Mouse (Mus musculus): ENCODE measurements around the gene Crtac1. TPM values are rescaled to one million over a fixed set of nuclear protein-coding genes. Genes with fewer than 3 reads are reported as not detected.
A peak's percentile ranks its signal among the peaks of the same experiment; 100 is the strongest.

Crtac1 gene
- total RNA-seq, 2 experiments from 2014 or later = 62.9 to 72.8 TPM

DNA sequence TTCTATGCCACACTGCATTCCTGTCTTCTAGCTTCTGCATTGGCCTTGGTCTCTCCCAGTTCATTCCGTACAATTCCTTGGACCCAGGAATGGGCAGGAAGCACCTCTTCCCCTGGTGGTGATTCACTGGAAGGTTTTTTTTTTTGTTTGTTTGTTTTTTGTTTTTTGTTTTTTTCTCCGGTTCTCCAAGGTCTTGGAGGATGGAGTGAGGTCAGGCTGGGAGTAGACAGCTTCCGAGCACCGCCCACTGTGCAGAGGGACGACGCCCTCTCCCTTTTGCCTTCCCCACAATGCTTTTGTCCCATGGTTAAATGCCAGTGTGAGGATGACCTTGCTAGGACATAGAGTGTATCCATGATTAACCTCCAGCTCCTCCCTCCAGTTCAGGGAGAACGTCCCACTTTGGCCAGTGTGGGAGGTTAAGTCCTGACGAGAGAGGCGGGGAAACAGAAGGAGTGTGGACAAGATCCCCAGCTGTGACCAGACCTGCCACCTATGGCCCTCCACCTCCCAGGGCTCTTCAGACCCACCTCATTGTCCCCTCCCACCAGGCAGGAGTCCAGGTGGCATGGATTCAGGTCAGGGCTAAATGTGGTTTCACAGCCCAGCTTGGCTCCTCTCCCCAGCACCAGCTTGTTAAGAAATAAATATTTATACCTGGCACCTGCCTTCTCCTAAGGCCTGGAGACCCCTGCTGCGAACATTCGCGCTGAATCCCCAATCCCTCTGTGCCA is 109.1 kb downstream of the Crtac1 start:
- no peak; the same call in 1 of the 2 replicates for TF ChIP-seq CTCF (IDR thresholded peaks at IDR 0.05)
- H3K4me3 ChIP-seq = no peak overlapping the region
- no peak for DNase-seq (ENCODE audit: extremely low spot score in 1 of 2, low spot score in 2 of 2)
- intact Hi-C loops (cut with DNase I) = no loop called here
- no peak overlapping the region for H3K27ac ChIP-seq

DNA sequence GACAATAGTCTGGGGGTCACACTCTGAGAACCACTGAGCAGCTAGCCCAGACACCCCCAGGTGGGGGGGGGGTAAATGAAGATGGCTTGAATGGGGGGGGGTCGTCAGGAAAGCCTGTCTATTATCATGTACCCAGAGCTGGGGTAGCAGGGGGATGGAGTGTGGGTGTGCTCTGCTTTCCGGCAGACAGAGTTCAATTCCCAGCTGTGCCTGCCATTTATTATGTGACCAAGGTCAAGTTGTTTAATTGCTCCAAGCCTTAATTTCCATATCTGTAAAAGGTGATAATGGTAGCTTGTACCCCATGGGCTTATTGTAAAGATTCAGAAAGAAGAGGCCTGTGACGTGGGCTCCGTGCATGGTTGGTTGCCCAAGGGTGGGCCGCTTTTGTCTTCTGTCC is 109.6 kb downstream of the Crtac1 start:
- no peak for TF ChIP-seq CTCF (IDR thresholded peaks at IDR 0.05)

DNA sequence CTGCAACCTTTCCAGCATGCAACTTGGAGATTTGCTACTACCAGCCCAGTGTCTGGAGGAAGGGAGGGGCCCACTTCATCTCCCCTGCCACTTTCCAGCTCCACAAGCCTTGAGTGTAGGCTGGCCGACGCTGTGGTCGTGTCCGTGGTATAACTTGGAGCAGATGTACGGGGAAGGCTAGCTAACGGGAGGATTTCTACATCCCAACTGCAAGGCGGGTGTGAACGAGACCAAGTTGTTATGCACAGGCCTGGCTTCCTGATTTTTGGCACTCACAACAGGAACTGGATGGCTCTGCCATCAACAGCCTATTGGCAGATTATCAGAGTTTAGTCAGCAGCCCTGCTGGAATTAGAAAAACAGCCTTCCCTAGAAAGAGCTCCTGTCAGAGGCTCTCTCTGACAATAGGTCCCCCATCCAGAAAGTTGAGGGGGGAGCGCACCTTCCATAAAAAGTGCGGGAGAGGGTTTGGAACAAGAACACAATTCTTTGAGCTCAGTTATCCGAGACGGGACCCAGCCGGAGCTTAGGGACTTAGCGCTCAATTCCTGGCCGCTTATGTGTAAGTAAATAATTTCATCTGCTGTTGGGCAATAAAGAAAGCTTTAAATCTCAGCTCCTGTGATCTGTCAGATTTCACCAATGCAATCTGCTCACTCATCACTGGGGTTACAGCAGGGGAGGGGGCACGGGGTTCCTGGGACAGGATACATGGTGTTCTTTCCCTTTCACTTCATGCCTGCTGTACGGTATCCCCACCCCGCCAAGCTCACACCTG is 113.7 kb downstream of the Crtac1 start:
- peak overlapping the region; percentile 55 for H3K27ac ChIP-seq
- no peak overlapping the region for H3K4me3 ChIP-seq
- peak; percentile 26 to 30 for DNase-seq (ENCODE audit: extremely low spot score in 1 of 2, low spot score in 2 of 2)
- intact Hi-C loops (cut with DNase I) = loop anchor here (2.0 to 10.0 kb wide), 7 partner anchors 113 to 1077 kb away; partner anchors contain the start of genes Crtac1, Hps1 and R3hcc1l
- TF ChIP-seq CTCF (IDR thresholded peaks at IDR 0.05) = no peak

More for the DNA sequence above, 109.6 kb downstream of the Crtac1 start:
- no peak overlapping the region for H3K4me3 ChIP-seq
- DNase-seq (ENCODE audit: extremely low spot score in 1 of 2, low spot score in 2 of 2) = no peak
- no peak overlapping the region for H3K27ac ChIP-seq
- intact Hi-C loops (cut with DNase I) = no loop called here

DNA sequence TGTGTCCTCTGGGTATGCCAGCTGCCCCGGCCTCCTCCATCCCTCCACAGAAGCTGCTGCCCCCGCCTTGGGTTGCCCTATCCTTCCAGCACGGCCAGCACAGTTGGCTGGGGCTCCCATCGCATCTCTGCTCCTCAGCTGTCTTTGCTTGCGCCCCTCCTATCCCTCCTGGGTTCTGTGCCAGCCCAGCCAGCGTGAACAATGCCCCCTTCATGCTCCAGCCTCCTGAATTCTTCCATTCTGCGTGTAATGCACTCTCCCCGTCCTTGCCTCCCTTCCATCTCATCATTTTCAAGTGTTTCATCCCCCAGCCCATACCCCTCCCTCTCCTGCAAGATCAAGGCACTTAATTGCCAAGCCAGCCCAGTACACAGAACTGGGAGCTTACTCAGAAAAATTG is 114.6 kb downstream of the Crtac1 start:
- Histone ChIP-seq H3K4me3 (no peak overlapping the region), H3K27ac (peak overlapping the region; percentile 55; the same call in 1 of the 2 replicates)
- no peak for TF ChIP-seq CTCF (IDR thresholded peaks at IDR 0.05)
- intact Hi-C loops (cut with DNase I) = loop anchor here (2.0 to 10.0 kb wide), 7 partner anchors 114 to 1078 kb away; partner anchors contain the start of genes Crtac1, Hps1 and R3hcc1l
- peak; percentile 47 to 50 for DNase-seq (ENCODE audit: extremely low spot score in 1 of 2, low spot score in 2 of 2)

DNA sequence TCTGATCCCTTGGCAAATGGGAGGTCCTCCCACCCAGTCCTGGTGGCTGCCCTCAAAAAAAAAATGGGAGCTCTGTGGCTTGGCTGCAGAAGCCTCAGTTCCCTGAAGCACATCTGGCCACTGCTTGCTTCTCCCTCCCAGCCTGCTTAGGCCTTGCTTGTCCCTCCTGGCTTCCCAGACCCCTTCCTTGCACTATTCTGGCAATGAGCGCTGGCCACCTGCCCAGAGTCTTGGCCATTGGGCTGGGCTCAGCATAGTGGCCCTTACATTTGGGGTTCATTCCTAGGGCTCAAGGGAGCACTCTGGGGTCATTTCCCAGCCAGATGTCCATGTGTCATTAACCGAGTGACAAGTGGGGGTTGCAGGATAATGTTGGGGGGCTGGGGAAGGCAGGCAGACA is 115.1 kb downstream of the Crtac1 start:
- H3K4me3 ChIP-seq = no peak overlapping the region
- H3K27ac ChIP-seq = peak overlapping the region; percentile 55; the same call in 1 of the 2 replicates
- no peak for TF ChIP-seq CTCF (IDR thresholded peaks at IDR 0.05)
- intact Hi-C loops (cut with DNase I) = loop anchor here (2.0 to 10.0 kb wide), 7 partner anchors 114 to 1078 kb away; partner anchors contain the start of genes Crtac1, Hps1 and R3hcc1l
- DNase-seq (ENCODE audit: extremely low spot score in 1 of 2, low spot score in 2 of 2) = peak; percentile 30 to 53

DNA sequence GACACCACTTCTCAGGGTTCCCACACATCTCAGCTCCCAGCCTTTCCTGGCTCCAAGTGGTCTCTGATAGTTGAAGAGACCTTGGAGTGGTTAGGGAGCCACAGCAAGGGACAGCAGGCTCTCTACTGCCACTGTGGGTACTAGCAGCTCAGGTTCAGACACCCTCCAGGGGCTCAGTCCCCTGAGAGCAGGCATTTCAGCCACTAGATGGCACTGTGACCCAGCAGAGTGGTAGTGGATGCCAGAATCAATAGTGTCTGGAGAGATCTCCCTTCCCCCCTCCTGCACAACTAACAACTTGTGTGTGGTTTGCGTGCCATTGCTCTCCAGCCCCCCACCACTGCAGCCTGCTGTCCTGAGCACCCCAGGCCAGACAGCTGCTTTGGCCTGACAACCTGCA is 115.7 kb downstream of the Crtac1 start:
- intact Hi-C loops (cut with DNase I) = loop anchor here (2.0 to 10.0 kb wide), 7 partner anchors 115 to 1079 kb away; partner anchors contain the start of genes Crtac1, Hps1 and R3hcc1l
- peak; percentile 87 to 95 for DNase-seq (ENCODE audit: extremely low spot score in 1 of 2, low spot score in 2 of 2)
- Histone ChIP-seq H3K4me3 (no peak overlapping the region), H3K27ac (no peak overlapping the region)
- peak; percentile 98 for TF ChIP-seq CTCF (IDR thresholded peaks at IDR 0.05)

DNA sequence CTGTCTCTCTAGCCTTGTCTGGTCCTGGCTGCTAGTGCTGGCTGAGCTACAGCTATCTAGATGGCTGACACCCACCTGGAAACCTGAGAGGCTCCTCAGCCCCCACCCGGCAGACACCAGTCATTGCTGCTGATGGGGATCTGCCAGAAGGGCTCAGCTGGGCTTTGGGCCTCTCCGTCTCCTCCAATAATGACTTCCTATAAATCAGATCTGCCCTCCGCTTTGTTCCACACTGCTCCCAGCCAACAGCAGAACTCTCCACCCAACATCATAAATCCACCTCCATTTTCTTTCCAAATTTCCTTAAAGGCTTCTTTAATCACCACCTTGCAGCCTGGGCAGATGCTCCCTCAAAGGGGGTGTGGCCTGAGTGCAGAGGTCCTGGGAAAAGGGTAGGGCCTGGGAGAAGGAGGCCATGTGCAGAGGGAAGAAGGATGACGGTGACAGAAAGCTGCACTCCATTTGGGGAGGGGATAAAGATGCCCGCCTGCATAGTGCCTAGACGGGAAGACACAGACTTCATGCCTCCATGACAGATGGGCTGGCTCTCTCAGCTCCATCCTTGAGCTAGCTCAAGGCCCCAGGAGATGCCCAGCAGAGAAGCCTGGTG is 116.4 kb downstream of the Crtac1 start:
- Histone ChIP-seq H3K4me3 (no peak overlapping the region), H3K27ac (no peak overlapping the region)
- TF ChIP-seq CTCF (IDR thresholded peaks at IDR 0.05) = no peak
- intact Hi-C loops (cut with DNase I) = loop anchor here (5.0 to 10.0 kb wide), 3 partner anchors 427 to 1080 kb away; partner anchors contain the start of gene Hps1
- no peak for DNase-seq (ENCODE audit: extremely low spot score in 1 of 2, low spot score in 2 of 2)

DNA sequence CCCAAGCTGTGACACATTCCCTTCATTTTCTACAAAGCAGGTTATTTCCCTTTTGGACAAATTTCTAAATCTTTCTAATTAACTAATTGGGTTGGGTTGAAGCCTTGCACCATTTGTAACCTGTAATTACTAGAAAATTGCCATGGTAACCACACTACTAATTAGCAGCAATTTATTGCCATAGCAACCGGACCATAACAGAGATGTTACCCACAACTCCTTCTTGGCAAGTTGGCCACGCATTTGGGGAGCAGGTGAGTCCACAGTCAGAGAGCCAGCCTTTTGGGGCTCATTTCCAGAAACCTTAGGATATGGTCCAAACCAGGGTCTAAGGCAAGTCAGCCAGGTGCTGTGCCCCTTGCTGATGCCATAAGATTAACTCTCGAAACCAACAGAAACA is 119.4 kb downstream of the Crtac1 start:
- intact Hi-C loops (cut with DNase I) = loop anchor here (10.0 kb wide), 2 partner anchors 463 to 1083 kb away; partner anchors contain the start of gene Hps1
- DNase-seq (ENCODE audit: extremely low spot score in 1 of 2, low spot score in 2 of 2) = no peak
- no peak overlapping the region for H3K4me3 ChIP-seq
- TF ChIP-seq CTCF (IDR thresholded peaks at IDR 0.05) = no peak
- no peak overlapping the region for H3K27ac ChIP-seq

DNA sequence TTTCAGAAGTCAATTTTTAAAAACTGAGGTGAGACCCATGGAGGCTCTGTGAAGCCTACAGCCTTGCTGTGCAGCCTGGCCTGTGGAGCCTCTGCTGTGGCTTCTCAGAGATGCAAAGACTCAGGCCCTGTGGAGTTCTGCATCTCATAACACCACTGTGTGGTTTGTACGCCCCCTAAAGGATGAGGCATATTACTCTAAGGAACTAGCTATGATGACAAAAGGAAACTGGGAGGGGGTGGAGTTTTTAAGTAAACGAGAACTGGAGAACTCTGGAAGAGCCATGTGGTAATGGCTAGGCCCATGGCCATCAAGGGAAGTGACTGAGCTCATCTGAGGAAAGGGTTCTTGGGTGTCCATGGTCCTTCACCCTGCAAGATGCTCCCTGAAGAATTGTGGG is 120.3 kb downstream of the Crtac1 start:
- no peak overlapping the region for H3K27ac ChIP-seq
- intact Hi-C loops (cut with DNase I) = loop anchor here (10.0 kb wide), 2 partner anchors 463 to 1083 kb away; partner anchors contain the start of gene Hps1
- no peak for DNase-seq (ENCODE audit: extremely low spot score in 1 of 2, low spot score in 2 of 2)
- TF ChIP-seq CTCF (IDR thresholded peaks at IDR 0.05) = no peak; the same call in 1 of the 2 replicates
- no peak overlapping the region for H3K4me3 ChIP-seq

DNA sequence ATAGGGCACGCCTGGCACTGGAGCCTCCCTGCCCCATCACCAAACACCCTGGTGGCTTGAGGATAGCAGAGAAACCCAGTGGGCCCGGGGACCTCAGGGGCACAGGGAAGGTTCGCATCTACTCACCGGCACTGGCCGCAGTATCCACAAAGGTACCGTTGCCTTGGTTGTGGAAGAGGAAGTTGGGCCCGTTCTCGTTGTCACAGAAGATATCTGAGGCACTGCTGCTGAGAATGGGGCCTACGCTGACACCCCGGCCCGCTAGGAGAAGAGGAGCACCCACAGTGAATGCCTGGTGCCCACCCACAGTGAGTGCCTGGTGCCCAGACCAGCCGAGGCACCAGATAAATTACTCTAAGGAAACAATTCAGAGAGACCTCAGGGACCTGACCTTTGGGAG is 122.7 kb downstream of the Crtac1 start:
- no peak for TF ChIP-seq CTCF (IDR thresholded peaks at IDR 0.05)
- intact Hi-C loops (cut with DNase I) = no loop called here
- DNase-seq (ENCODE audit: extremely low spot score in 1 of 2, low spot score in 2 of 2) = no peak
- Histone ChIP-seq H3K27ac (no peak overlapping the region), H3K4me3 (no peak overlapping the region)

DNA sequence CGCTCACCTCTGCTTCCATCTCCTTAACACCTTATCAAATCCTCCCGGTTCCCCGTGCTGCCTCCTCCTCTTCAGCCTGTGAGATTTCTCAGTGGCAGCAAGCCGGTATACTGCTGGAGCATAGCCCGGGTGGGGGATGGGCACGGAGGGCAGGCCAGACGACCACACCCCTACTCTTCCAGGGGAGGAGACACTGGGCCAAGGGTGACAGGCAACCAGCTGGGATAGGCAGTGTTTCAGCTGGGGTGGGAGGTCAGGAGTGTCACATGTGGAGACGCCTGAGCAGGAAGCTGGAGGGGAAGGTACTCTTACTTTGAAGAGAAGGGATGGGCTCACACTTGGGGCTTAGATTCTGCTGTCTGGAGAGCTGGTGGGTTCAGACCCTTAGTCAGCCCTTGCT is 124.6 kb downstream of the Crtac1 start:
- Histone ChIP-seq H3K27ac (no peak overlapping the region), H3K4me3 (no peak overlapping the region)
- intact Hi-C loops (cut with DNase I) = no loop called here
- no peak for TF ChIP-seq CTCF (IDR thresholded peaks at IDR 0.05)
- no peak for DNase-seq (ENCODE audit: extremely low spot score in 1 of 2, low spot score in 2 of 2)
